Mouse (Mus musculus): Measurements from ENCODE around the gene Cd79a.
A peak's percentile ranks its signal among the peaks of the same experiment; 100 is the strongest.

The Cd79a gene

DNA sequence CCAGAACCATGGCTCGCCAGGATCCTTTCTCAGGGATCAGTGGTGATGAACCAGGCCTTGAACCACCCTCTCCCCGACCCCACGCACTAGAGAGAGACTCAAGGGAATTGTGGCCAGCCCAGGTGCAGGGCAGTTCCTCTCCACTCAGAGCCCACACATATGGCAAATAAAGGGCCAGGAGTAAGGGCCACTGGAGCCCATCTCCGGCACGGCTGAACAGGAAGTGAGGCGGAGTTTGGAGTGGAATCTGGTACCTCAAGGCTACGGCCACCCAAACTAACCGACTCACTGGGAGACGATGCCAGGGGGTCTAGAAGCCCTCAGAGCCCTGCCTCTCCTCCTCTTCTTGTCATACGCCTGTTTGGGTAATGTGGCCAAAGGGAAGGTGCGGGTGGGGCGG lies at the start of gene Cd79a:
TSS of gene Cd79a (plus strand) at position 158 of the 400 bp plus-strand sequence.
- peak; percentile 51 to 69 for DNase-seq (ENCODE audit: low spot score in 2 of 2)

DNA sequence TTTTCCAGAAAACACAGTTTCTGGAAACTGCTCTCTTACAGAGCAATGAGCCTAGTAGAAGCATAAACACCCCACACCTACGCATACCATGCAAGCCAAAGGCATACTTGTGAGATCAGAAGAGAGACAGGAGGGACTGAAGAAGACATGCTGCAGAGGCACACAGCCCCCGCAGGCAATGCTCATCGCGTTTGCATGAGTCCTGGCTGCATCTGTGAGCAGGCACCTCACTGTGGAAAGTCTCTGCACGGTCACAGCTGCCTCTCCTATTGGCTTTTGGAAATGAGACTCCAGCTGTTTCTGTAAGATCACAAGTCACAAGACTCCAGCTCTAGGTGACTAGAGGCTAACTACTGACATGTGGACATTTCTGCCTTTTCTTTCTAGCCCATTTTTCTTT lies 47.0 kb upstream of the Cd79a start:
- no peak for DNase-seq (ENCODE audit: low spot score in 2 of 2)

DNA sequence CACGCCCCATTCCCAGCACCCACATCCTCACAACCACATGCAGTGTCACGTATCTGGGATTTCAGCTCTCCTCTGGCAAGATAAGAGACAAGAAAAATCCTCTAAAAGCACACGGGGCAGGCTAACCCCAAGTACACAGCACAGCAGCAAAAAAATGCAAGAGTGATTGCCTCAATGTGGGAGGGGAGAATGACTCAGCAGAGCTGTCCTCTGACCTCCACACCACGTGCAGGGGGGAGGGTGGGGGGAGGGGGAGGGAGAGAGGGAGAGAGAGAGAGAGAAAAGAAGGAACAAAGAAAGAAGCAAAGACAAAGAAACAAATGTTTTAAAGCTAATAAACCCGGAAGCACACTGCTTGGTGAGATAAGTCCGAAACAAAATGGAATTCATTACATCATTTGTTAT lies 46.3 kb upstream of the Cd79a start:
- DNase-seq (ENCODE audit: low spot score in 2 of 2): no peak

- no peak for DNase-seq (ENCODE audit: low spot score in 2 of 2)
These were observed 45.4 kb upstream of the Cd79a start for GRCm38 (mm10) chr7:24851596-24852325.

- DNase-seq (ENCODE audit: low spot score in 2 of 2): peak; percentile 27 to 40
These were observed 44.5 kb upstream of the Cd79a start for GRCm38 (mm10) chr7:24852557-24853232.

- DNase-seq (ENCODE audit: low spot score in 2 of 2): no peak
These were observed 44.0 kb upstream of the Cd79a start for GRCm38 (mm10) chr7:24853233-24853563.

GRCm38 (mm10) chr7:24853695-24854094 lies 43.5 kb upstream of the Cd79a start:
- no peak for DNase-seq (ENCODE audit: low spot score in 2 of 2)

DNA sequence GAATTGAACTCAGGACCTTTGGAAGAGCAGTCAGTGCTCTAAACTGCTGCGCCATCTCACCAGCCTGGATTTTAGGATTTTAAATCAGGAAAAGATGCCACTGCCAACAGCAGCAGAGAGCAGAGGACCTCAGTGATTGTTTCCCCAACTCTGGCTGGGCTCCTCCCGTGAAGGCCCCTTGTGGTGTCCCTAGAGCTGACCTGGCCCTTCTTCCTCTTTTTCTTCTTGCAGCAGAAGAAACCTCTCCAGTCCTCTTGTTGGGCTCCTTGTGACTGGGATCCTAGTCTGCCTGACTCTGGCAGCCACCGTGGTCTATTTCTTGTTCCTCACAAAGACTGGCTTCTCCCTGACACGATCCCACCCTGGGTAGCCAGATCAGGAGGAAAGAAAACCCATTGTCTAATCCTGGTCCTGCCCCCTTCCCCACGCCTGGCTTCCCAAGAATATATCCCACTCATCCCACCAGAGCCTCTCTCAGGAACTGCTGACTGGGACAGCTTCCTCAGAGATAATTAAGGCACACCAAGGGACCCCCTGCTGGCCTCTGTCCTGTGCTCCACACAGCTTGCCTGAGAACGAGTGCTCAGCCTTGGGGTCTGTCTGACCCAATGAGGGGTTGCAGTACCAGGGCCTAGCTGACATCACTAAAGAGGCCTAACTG lies 40.6 kb upstream of the Cd79a start:
- DNase-seq (ENCODE audit: low spot score in 2 of 2): no peak

DNA sequence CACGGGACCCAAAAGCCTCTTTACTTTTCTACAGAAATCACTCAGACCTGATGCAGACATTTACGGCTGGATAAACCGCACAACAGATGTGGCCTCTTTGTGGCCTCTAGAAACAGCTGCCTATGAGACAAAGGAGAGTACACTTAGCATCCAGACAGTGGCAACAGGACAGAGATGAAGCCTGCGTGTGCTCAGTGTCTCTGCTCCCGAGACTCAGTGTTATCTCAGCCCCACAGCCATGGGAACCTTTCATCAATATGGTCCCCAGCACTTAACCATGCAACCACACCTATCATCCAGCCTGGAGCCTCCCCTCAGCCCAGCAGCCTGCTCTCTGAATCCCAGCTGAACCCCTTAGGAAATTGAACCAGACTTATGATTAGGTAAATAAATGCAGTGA lies 37.9 kb upstream of the Cd79a start:
- DNase-seq (ENCODE audit: low spot score in 2 of 2): peak in 1 of 2 experiments; percentile 41

- no peak for DNase-seq (ENCODE audit: low spot score in 2 of 2)
These were observed 35.3 kb upstream of the Cd79a start, which contains the start of gene Gm9844 for GRCm38 (mm10) chr7:24861913-24862312. Gm9844 (plus strand) TSS chr7:24862213.

DNA sequence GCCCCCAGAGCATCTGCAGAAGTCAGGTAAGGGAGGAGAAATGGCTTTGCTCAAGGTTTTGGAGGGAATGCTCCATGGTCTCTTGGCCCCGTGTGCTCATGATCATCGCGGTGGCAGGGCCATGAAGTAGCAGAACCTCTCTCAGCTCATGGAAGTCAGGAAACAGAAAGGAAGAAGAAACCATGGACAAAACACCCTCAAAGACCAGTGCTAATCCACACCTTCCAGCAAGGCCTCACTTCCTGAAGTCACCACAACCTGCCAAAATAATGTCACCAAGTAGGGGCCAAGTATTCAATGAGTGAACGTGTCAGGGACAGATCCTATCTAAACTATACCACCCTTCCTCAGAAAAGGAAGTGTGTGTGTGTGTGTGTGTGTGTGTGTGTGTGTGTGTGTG lies 34.3 kb upstream of the Cd79a start:
- DNase-seq (ENCODE audit: low spot score in 2 of 2): no peak

- DNase-seq (ENCODE audit: low spot score in 2 of 2): no peak
These were observed 33.0 kb upstream of the Cd79a start for GRCm38 (mm10) chr7:24864156-24864555.

- DNase-seq (ENCODE audit: low spot score in 2 of 2): no peak
These were observed 28.1 kb upstream of the Cd79a start for GRCm38 (mm10) chr7:24869080-24869479.

DNA sequence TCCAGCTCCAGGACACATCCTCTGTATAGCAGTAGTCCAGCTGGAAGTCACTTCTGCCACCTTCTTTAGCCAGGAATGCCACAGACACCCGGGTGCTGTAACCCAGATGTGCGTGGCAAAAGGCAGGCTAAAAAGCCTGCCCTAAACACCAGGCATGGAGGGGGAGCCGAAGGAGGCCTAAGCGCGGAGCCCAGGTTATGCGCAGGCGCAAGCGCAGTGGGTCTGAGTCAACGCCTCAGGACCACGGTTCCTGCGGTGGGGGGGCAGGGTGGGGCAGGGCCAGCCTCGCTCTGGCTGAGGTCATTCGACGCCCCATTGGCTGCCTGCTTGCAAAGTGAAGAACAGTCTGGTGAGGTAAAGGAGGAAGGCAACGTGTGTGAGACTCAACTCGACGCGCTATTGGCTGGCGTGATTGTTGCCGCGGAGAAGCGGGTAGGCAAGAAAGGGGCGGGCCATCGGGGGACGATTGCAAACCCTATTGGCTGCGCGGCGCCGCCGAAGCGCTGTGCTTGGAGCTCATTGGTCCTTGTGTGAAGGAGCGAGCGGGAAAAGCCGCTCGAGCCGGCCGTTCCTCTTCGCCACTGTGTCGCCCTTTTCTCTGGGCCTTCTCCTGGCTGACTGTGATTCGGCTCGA lies 27.5 kb upstream of the Cd79a start, which contains the start of the genes Lypd4 and Dmrtc2:
TSS of gene Lypd4 (minus strand) at position 410 of the 634 bp plus-strand sequence.
TSS of gene Dmrtc2 (plus strand) at position 526 of the 634 bp plus-strand sequence.
- no peak for DNase-seq (ENCODE audit: low spot score in 2 of 2)

DNA sequence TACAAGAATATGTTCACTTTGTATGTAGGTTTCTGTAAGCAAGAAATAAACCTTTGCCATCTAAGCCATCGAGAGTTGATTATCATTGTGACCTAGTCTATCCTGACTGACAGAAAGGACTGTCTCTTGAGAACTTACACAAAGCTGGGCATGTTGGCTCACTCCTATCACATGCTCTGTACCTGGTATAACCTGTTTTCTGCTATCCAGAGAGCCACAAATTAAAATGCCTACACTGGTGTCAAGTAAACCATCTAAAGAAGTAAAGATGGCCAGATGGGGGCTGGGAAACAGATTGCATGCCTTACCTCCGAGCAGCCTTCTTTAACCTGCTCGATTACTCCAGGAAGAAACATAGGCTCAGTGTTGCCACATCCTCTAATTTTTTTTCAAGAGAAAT lies 19.6 kb upstream of the Cd79a start:
- DNase-seq (ENCODE audit: low spot score in 2 of 2): no peak

DNA sequence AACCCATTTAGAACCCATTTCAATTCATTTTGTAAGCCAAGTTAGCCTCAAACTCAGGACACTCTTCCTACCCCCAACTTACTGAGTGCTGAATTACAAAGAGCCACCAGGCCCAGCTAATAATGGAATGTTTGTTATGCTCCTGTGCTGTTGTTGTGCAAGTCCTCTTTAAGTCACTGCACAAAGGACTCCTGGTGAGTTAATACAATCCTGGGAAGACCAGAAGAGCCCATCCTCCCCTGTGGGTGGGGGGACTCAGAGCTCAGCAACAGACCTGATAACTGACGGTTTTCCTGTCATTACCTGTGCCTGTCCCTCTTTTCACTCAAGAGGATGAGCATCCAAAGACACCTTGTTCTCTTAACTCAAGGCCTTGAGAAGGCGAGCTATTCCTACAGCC lies 17.6 kb upstream of the Cd79a start:
- no peak for DNase-seq (ENCODE audit: low spot score in 2 of 2)

DNA sequence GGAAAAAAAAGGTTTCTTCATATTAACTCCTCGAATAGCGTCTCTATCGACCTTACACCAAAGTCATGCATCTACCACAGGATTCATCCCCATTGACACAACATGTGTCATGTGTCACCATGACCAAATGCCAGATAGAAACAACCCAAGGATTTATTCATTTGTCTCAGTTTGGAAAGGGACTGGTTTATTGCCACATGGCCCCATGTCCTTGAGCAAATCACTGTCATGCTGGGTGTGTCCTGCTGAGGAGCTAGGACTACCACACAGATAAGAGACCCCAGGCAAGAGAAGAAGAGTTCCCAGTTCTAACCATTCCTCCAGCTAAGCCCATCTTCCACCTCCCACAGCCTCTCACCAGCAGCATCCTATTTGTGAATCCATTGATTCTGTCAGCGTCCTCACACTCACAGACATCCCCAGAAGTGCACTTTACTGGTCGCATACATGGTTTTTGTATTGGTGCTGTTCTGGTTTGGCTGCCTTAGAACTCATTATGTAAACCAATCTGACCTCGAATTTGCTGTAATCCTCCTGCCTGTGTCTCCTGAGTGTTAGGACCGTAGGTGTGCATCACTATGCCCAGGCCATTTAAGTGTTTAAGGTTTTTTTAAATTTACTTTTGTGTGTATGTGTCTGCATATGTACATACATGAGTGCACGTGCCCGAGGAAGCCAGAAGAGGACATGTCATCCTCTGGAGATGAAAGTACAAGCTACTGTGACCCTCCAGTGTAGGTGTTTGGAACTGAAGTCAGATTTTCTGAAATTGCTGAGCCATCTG lies 14.6 kb upstream of the Cd79a start:
- no peak for DNase-seq (ENCODE audit: low spot score in 2 of 2)

DNA sequence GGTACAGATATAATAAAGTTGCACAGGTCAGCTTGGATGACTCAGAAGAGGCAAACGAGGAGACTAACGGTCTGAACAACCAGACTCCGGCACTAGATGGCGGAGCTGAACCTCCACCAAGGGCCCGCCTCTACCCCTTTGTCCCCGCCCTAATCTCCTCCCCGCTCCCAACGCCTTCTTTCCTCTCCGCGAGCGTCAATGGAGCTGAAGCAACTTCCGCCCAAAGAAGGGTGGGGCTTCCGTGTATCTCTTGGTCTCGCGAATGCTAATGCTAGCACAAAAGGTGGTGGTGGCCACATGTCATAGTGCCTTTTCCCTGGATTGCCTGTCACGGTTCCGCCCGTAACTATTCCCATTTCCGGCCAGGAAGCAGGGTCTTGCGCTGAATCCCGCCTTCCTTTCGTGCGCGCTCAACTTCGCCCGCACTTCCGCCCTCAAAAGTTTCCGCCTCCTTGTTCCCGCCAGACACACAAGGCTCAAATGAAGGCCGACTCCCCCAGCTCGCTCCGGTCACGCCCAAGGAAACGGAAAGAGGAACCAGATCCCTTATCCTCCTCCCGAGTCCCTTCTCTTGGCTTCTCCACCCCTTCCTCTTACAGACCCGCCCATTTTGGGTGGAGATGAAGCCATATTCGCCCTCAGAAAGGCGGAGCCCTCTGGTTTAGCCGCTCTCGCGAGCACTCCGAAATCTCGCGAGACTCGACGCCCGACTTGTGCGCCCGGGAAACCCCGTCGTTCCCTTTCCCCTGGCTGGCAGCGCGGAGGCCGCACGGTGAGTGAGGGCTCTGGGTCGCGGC lies 13.1 kb upstream of the Cd79a start, which contains the start of gene Rps19:
TSS of gene Rps19 (plus strand) at position 476 of the 797 bp plus-strand sequence.
- peak; percentile 93 to 96 for DNase-seq (ENCODE audit: low spot score in 2 of 2)

DNA sequence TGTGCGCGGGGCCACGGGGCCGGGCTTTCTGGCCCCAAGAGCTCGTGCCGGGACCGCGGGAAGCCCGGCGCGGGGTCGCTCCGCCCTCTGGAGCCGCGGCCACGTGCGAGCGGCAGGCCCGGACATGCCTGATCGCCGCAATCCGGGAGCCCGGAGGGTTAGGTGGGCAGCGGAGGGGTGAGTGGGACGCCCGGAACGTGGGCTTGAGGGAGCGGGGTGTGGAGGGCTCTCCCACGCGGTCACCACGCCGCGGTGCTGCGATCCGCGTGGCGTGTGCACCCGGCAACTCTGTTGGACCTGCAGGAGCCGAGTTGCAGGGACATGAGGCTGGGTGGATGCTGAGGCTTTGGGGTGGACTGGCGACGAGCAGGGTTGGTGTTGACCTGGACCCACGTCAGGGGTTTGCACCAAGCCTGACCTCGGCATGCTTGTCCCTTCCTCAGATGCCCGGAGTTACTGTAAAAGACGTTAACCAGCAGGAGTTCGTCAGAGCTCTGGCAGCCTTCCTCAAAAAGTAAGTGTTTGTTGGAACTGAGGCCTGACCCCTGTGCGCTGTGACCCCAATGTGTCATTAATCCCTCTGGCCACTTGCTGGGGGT lies 12.4 kb upstream of the Cd79a start:
- DNase-seq (ENCODE audit: low spot score in 2 of 2): no peak
